Mouse (Mus musculus) heart, adult 8-10 months (tissue): ENCODE data around the gene Hist3h2a. TPM values are rescaled to one million over a fixed set of nuclear protein-coding genes. Genes with fewer than 3 reads are reported as not detected.
A peak's percentile ranks its signal among the peaks of the same experiment; 100 is the strongest.
"Not testable (repeated sequence)": the region's sequence is repeated elsewhere in the genome, so short reads cannot be mapped to it uniquely, and the experiment has no call there.

Source experiments
- DNase-seq: peaks from one replicate; pipeline ENCODE4 v3.0.0; 2022; ENCODE audit warnings: low spot score
- total RNA-seq, 4 experiments: library from RNA; stranded (reverse); gene quantifications; 2 replicates each; pipeline ENCODE4 v1.2.4; 2022

Gene Hist3h2a
- total RNA-seq, 4 experiments from 2014 or later: 10.5 to 17.8 (median 16.0) TPM

DNA sequence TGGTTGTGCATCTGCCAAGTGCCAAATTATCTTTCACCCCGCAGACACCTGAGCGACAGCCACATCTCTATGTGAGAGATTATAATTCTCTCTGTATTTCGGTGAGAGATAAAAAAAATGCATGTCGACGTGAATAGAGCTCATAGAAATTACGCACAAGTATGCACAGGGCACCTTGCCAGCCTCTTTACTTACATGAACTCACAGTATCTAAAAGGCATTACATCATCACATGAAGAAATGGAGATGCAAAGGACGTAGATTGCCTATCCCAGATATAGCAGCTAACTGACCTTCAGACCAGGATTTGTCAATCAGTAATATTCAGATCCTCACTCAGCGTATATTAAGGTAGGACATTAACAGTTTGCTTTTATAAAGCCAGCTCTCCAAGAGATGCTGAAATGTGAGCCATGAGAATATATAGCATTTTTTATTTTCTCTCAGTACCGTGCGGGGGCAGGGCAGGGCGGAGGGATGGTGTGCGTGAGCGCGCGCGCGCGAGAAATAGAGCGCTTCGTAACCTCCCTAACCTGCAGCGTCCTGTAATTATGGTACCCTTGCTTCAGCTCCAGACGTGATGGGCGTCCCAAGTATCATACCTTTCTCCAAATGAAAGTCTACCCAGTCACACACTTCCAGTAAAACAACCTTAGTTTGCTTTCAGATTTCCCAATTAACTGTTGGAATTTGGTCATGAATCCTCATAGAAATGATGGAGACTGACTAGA, 6.5 kb upstream of the Hist3h2a start:
- DNase-seq: no peak

DNA sequence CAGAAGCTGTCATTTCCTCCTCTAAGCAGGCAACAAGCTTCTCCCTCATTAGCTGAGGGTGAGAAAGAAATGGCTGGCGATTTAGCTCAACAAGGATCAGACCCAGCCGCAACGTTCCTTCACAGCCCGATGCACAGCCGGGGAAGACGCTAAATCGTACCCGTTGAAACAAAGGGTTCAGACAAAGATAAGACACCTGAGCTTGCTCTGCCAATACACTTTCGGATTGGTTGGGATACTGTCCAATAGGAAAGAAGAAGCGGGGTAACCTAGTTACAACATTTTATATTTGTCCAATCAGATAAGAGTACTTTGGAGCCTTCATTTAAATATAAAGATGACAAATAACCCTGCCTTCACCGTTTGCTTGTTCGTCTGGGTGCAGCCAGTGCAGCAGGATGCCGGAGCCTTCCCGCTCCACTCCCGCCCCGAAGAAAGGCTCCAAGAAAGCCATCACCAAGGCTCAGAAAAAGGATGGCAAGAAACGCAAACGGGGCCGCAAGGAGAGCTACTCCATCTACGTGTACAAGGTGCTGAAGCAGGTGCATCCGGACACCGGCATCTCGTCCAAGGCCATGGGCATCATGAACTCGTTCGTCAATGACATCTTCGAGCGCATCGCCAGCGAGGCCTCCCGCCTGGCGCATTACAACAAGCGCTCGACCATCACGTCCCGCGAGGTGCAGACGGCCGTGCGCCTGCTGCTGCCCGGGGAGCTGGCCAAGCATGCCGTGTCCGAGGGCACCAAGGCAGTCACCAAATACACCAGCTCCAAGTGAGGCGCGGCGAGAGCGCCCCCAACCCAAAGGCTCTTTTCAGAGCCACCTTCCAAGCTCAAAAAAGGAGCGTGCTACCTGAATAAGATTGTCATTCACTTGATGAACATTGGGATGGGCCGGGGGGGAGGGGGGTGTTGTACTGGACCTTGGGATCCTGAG, 5.7 kb upstream of the Hist3h2a start, which contains the start of gene Hist3h2ba:
Gene Hist3h2ba (plus strand): TSS at position 379 of the 938 bp plus-strand sequence.
- DNase-seq: peak; percentile 82

DNA sequence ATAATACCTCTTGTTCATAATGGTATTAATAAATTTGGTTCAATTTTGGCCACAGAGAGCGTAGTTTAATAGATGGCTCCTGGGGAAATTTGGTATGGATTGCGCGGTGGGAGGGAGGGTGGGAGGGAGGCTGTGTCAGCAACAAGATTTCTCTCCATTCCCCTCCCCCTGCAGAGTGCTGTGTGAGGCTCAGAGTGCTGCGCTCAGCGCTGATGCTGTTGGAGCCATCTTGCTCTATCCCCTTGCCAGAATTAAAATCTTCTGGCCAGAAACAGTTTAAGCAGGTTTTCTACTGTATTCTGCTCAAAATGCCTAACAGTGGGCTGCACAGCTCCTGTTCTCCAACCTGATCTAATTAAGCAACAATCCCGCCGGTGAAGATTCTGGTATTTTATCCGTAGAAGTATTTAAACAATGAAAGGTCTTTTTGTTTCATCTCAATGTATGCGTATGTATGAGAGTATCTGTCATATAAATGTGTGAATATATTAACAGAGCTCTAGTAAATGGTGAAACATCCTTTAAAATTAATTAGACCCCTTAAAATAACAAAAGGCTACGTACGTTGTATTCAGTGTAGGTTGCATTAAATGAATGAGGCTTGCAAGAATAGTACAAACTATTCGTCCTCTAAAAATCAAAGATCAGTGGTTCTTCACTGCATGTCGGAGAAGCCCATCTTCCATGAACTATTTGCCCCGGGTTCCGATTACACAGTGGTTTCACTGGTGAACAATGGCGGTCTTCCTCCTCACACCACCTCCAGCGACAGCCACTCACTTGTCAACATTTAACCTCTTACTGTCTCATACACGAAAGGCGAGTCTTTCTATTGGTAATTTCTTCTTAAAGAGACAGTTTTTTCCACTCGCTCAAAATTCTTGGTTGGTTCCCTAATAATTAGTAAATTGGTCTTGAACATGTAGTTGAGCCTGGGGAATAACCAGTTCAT, 4.7 kb upstream of the Hist3h2a start:
- DNase-seq: no peak

DNA sequence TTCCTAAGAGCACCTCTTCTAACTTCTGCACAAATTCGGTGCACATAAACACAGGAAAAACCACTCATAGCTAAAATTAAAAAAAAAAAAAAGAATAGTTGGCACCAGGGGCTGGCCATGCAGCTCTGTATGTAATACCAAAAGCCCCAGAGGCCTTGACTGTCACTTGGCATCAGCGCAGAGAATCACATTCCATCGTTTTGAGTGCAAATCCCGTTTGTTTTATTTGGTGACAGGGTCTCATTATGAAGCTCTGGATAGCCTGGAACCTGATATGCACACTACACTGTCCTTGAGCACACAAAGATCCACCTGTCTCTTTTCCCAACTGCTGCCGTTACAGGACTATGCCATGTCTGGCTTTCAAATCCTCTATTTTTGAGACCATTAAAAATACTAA, 3.3 kb upstream of the Hist3h2a start:
- no peak for DNase-seq

DNA sequence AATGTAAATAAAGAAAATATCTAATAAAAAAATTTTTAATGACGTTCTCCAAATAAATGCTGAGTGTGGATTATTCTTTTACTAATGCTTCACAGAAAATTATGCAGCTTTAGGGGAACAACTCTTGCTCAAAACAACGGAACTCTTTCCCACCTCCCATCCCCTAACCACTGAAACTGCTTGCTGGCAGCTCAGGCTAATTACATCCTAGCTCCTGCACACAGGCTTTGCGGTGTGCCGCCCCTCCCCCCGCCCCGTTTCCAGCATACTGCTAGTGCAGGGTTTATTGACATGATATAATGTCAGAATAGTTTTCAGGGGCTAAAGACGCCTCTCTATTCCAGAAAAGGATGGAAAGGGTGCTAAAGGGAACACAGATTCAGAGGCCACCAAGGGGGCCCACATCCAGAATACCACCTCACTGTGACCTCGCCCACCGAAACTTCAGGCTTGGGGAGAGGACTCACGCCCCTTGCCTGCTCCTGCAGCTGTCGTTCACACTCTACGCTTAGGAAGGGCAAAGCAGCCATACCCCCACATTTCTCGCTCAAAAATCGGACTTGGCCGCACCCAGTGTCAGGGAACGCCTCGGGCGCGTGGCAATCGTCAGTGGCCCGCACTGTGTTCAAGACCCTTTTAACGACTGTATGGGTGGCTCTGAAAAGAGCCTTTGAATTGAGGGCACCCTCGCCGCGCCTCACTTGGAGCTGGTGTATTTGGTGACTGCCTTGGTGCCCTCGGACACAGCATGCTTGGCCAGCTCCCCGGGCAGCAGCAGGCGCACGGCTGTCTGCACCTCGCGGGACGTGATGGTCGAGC, 925 bp upstream of the Hist3h2a start:
- DNase-seq: no peak

DNA sequence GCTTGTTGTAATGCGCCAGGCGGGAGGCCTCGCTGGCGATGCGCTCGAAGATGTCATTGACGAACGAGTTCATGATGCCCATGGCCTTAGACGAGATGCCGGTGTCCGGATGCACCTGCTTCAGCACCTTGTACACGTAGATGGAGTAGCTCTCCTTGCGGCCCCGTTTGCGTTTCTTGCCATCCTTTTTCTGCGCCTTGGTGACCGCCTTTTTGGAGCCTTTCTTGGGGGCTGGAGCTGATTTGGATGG, 390 bp upstream of the Hist3h2a start:
- not testable (repeated sequence) for DNase-seq

DNA sequence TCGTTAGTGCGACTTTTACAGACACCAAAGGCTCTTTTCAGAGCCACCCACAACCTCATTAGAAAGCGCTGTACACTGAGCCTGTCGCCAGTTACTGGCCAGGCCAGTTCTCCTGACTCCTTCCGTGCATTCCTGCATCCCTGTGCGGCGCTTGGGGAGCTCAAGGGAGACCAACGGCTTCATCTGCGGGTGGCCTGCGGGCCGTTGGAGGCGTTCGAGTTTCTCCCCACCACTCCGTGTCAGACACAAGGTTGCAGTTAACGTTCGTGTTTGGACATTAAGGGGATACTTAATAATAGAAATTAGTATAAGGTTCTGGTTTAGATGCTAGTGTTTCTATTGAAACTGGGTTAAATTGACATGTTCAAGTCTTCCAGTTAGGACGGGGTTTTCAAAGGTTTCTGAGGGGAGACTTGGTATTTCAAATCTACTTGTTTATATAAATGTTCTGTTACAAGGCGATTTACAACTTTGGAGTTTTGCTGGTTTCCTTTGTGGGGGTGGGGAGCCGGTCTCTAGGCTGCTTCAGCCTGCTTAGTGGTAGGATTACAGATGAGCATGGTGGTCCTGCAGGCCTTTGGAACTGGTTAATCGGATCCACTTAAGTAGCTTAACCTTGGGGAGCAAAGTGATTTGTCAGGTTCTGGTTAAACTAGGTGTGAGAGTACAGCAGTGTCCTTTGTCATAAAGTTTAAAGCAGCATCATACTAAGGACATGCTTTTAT, 820 bp downstream of the Hist3h2a start:
- DNase-seq: no peak

DNA sequence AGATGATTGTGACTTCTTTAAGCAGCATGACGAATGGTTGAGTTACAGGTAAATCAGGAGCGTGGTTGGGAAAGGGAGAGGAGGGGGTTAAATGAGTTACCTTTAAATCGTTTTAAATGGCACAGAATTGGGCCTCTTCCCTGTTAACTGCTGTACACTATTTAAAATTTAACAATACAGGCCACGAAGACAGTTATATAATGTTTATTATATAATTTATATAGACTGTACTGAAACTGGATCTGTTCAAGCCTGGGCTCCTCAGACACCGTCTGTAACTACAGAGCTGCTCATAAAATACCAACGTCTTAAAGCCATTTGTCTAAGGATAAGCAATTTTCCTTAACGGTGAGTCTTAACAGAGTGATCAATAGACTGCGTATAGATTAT, 1.4 kb downstream of the Hist3h2a start:
- no peak for DNase-seq

DNA sequence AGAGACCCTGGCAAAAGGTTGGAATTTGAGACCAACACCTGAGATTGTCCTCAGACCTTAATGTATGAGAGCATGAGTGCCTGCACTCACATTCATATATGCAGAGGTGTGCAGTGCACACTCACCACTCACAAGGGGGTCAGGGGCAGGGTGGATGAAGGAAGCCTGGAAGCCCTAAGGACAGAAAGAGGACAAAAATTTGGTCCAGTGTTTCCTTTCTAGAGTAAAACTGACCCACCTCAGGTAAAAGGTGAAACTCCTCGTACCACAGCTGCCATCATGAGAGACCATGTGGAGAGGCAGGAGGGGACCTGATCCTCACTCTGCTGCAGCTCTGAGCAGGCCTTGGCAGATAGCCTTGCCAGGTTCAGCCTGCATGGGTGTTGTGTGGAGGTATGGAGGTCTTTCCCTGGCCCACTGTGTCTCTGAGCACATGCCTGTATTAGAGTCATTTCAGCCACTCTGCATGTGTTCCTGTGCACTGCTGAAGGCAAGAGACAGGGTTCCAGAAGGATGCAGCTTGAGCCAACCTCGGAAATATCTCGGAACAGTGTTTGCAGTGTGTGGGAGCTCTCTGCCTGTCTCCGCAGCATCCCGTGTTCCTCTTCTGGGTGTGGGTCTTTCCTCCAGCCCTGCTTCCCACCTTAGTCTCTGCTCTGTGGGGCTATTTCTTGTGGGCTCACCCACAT, 2.9 kb downstream of the Hist3h2a start:
- no peak for DNase-seq

DNA sequence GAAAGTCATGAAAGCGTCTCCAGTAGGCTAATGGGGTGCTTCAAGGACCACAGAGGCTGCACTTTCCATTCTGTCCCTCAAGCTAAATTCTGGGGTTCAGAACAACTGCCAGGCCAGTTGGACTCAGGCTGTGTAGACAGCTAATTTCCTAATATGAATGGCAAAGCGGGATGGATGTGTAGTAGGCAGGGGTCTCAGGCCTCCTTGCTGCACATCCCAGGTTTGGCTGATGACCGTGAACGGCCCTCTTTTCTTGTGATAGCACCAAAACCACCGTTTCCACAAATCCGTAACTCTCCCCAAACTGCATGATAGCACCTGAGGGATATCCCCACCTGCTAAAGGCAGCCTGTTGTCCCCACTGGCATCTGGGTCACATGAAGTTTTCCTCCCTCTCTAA, 4.1 kb downstream of the Hist3h2a start:
- DNase-seq: no peak

DNA sequence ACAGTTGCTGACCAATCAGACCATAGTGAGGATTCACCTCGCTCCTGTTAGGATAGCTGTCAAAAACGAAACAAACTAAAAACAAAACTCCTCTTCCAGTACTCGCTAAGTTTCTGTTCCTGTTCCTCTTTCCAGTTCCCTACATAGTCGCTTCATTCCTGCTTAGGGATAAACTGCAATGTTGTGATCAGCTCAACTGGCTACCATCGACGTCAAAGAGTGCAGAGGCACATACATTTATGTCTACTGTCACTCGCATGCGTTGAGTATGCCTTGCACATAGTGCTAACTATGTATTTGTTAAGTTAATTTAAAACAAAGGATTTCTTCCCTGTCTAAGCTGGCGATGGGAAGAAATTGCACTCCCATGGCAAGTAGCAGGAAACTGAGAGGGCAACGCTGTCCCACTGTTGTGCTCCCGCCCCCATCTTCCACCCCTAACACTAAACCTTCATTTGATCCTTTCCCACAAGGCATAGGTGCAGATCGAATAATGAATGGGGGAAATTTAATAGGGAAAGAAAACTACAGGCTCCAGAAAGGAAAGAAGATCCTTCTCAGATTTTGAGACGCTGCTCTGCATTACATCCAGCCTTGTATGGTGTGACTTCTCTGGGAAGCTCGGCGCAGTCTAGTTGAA, 4.8 kb downstream of the Hist3h2a start:
- no peak for DNase-seq

DNA sequence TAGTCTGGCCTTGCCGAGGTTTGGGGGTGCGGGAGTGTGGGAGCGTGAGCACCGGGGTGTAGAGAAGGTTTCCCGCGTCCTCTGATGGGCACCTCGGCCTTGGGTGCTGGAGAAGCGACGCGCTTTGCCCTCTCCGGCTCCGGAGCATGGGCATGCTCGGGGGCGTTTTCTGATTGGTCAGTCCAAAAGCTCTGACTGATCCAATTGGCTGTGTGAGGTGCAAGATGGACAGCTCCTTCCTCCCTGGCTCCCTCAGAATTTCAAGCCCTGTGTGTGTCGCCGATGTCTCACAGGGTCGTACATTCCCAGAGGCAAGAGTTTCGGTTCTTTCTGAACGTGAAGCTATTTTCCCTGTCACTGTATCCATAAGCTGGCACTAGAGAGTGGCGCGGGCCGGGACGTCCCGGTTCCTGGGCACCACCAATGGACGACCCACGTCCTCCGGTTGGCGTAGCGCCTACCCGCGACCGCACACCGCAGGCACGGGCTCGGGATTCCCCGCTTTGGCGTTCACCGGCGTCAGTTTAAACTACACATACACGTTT, 5.5 kb downstream of the Hist3h2a start:
- peak; percentile 82 for DNase-seq

DNA sequence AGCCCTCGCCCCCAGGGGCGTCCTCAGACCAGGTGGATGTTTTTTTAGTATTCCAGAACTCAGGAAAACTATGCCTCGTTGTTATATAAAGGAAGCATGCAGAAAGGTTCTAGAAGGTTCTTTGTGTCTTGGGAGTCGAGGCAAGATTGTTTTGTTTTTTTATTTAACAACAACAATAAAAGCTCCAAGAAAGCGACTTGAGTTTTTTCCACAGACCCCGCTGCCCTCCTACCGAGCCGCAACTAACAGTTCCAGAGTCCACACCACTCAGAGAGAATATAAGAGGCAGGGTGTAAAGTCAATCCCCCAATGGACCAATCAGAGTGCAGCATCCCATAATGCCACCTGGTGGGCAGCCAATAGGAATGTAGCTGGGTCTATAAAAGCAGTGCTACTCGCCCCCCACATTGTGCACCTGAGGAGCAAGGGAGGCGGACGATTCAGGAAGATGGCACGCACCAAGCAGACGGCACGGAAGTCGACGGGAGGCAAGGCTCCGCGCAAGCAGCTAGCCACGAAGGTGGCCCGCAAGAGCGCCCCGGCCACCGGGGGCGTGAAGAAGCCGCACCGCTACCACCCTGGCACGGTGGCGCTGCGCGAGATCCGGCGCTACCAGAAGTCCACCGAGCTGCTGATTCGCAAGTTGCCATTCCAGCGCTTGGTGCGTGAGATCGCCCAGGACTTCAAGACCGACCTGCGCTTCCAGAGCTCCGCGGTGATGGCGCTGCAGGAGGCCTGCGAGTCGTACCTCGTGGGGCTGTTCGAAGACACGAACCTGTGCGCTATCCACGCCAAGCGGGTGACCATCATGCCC, 7.1 kb downstream of the Hist3h2a start:
- no peak for DNase-seq

DNA sequence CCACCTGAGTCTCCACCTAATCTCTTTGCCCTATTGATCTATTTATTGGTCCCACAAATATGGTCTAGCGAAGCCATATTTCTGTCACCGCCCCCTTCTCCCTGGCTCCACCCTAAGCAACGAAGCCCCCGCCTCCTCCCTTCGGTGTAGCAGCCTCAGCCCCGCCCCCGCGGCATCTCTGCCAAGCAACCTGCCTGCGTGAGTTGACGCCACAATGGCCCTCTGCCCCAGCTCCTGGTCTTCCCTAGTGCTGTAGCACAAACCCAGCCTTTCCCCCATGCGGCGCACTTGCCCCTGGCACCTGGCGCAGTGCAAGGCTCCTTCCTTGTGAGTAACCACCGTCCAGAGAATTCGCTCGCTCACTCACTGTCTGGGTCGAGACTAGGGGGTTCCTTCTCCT, 9.1 kb downstream of the Hist3h2a start:
- no peak for DNase-seq

DNA sequence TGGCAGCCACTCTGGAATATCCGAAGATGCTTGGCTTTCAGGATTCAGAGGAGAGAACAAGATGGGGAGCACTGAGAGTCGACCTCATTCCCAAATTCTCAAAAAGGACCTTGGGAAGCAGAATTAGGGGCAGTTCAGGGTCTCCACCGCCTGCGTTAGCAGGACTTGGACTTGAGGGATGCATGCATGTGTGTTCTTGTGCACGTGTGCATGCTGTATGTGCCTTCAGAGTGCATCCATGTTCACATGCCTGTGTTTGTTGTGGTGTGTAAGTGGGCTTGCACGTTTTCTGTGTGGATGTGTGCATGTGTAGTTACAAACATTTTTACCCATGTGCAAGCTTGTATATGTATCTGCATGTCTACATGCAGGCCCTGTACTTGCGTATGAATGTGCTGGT, 9.7 kb downstream of the Hist3h2a start:
- no peak for DNase-seq

DNA sequence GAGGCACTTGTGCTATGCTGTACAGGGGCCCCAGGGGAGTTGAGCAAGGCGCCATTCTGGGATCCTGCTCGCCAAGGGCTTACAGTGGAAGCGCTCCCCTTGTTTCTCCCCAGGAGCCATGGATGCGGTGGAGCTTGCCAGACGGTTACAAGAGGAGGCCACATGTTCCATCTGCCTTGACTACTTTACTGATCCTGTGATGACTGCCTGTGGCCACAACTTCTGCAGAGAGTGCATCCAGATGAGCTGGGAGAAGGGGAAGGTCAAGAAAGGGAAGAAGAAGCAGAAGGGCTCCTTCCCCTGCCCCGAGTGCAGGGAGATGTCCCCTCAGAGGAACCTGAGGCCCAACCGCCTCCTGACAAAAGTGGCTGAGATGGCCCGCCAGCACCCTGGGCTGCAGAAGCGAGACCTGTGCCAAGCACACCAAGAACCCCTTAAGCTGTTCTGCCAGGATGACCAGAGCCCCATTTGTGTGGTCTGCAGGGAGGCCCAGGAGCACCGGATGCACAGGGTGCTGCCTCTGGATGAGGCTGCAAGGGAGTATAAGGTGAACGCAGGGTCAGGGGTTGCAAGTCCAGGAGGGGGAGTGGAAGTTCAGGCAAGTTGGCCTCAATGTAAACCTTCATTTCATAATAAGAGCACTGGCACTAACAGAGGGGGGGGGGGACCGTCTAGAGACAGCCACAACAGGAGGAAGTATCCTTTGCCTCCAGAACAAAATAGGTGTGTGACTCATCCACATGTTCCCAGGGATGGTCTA, 10.7 kb downstream of the Hist3h2a start:
- no peak for DNase-seq

DNA sequence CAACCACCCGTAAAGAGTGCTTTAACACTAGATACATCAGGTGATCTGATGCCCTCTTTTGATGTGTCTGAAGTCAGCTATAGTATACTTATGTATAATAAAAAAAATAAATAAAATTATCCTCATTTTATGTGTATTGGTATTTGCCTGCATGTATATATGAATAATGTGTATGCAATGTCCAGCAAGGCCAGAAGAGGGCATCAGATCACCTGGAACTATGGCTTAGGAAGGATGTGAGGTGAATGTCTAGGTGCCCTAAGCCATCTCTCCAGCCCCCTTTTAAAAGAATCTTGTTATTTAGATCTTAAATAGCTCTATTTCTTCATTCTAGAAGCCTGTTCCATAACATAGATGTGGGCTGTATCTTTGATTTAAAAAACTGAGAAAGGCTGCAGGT, 12.9 kb downstream of the Hist3h2a start:
- DNase-seq: no peak
